Mouse (Mus musculus) ES-E14 (cell line): ENCODE measurements at regions not wholly inside any gene's neighbourhood (a gene's known extent, or its start where the extent isn't known, plus 50 kb on each side); places are given as distances from the start of the nearest gene placed in this dataset.
A peak's percentile ranks its signal among the peaks of the same experiment; 100 is the strongest.

Experiments used
- DNase-seq: peaks from one replicate; pipeline ENCODE4 v3.0.0-alpha.2; 2013; ENCODE audit warnings: low read depth, low spot score
- H3K27ac ChIP-seq: 2 replicates; pipeline ENCODE4 v1.5.1; 2012; ENCODE audit warnings: low read depth, mild to moderate bottlenecking, low read length, moderate library complexity, mixed read lengths; ENCODE audit not compliant: poor library complexity, insufficient read depth, severe bottlenecking
- H3K36me3 ChIP-seq: 2 replicates; pipeline ENCODE4 v1.6.1; 2012; ENCODE audit warnings: mild to moderate bottlenecking, low read length, moderate library complexity, mixed read lengths; ENCODE audit not compliant: control insufficient read depth, poor library complexity, insufficient read depth, severe bottlenecking
- H3K4me1 ChIP-seq, 2 experiments: fragments of 150-350 bp in 1 of 2; sonication (generic) in 1 of 2; 2 replicates each; pipeline ENCODE4 v1.6.1; 2012; ENCODE audit warnings: low read length in 2 of 2, mild to moderate bottlenecking in 1 of 2, mixed read lengths in 1 of 2; ENCODE audit not compliant: control insufficient read depth in 2 of 2, insufficient read depth in 2 of 2, poor library complexity in 1 of 2
- H3K4me3 ChIP-seq, 2 experiments: fragments of 150-350 bp in 1 of 2; sonication (generic) in 1 of 2; 2 replicates each; pipeline ENCODE4 v1.5.1; 2012; ENCODE audit warnings: low read length in 2 of 2, low read depth in 1 of 2, mild to moderate bottlenecking in 1 of 2, mixed read lengths in 1 of 2; ENCODE audit not compliant: insufficient read depth in 1 of 2, poor library complexity in 1 of 2, severe bottlenecking in 1 of 2
- H3K9ac ChIP-seq: 2 replicates; pipeline ENCODE4 v1.6.1; 2012; ENCODE audit warnings: low read depth, mild to moderate bottlenecking, low read length, mixed read lengths; ENCODE audit not compliant: poor library complexity, insufficient read depth, severe bottlenecking
- H3K9me3 ChIP-seq: fragments of 150-350 bp; sonication (generic); 2 replicates; pipeline ENCODE4 v1.6.1; 2012; ENCODE audit warnings: low read depth, mild to moderate bottlenecking, low read length; ENCODE audit not compliant: control insufficient read depth, insufficient read depth
- CHD2 ChIP-seq: IDR thresholded peaks from 2 replicates; pipeline ENCODE4 v1.6.1; 2014; ENCODE audit warnings: mild to moderate bottlenecking, low read depth, low read length, inconsistent platforms
- HCFC1 ChIP-seq: IDR thresholded peaks from 2 replicates; pipeline ENCODE4 v1.6.1; 2012; ENCODE audit warnings: low read length, inconsistent platforms, borderline replicate concordance; ENCODE audit not compliant: insufficient read depth
- MAFK ChIP-seq: IDR thresholded peaks from 2 replicates; pipeline ENCODE4 v1.6.1; 2014; ENCODE audit warnings: mild to moderate bottlenecking, low read depth, low read length, inconsistent platforms; ENCODE audit not compliant: insufficient read depth
- ZC3H11A ChIP-seq: IDR thresholded peaks from 2 replicates; pipeline ENCODE4 v1.6.1; 2012; ENCODE audit warnings: low read depth, mild to moderate bottlenecking, inconsistent platforms, low read length, borderline replicate concordance
- ZNF384 ChIP-seq: IDR thresholded peaks from 2 replicates; pipeline ENCODE4 v1.6.1; 2012; ENCODE audit warnings: low read depth, low read length, inconsistent platforms
- in situ Hi-C, 2 experiments: fragments of 600-800 bp; cut with MboI; formaldehyde crosslinking; loops; one replicate each; pipeline ENCODE4 v1.15.1; 2025; ENCODE audit warnings: low sequenced_read_pairs in 2 of 2, inconsistent platforms in 1 of 2; ENCODE audit not compliant: unreplicated experiment in 2 of 2

DNA sequence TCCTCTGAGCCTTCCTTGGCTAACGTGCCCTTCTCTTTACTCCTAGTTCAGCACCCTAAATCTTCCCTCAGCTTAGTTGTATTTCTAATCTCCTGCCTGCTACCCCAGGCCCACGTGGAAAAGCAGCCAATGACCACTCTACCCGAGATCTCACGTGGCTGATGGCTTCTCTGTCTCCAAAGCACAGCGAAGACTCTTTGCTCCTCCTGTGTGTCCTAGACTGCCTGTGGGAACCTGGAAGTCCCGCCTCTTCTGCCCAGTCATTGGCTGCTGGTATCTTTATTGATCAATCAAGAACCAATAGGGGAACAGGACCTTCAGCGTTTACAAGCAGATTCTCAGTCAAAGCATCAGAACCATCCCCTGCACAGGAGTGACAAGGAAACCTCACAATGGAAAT, 54.8 kb downstream of the Gm19935 start:
- peak overlapping the region; percentile 18 to 45 for H3K4me3 ChIP-seq
- H3K4me1 ChIP-seq = no peaks in the 10 kb centered on the region
- no peak overlapping the region for H3K27ac ChIP-seq
- no peaks in the 10 kb centered on the region for H3K36me3 ChIP-seq
- no peak for TF ChIP-seq MAFK
- TF ChIP-seq ZC3H11A = no peak
- TF ChIP-seq CHD2 = no peak
- no peak for TF ChIP-seq ZNF384
- TF ChIP-seq HCFC1 = no peak
- peak overlapping the region; percentile 39; the same call in 1 of the 2 replicates for H3K9ac ChIP-seq
- H3K9me3 ChIP-seq = no peaks in the 10 kb centered on the region
- peak; percentile 50 for DNase-seq
- in situ Hi-C loops = no loop called here

DNA sequence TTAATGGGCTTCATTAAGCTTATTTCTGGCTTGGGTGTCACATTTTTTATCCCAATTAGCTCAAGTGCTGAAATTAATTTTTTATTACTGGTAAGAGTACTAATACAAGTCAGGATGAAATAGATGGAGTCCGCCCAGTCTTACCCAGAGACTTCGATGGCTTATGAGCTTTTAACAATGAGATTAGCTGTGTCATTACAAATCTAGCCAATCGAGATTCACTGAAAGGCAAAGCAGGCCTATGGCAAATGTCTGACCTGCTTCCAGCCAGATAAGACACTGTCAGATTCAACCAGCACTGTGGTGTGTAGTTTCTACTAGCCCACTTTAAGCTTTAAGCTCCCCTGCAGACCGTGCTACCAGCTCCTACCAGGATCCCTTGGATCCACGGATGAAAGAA, 55.2 kb downstream of the Gm19935 start:
- H3K4me1 ChIP-seq = no peaks in the 10 kb centered on the region
- peak overlapping the region; percentile 39; the same call in 1 of the 2 replicates for H3K9ac ChIP-seq
- H3K9me3 ChIP-seq = no peaks in the 10 kb centered on the region
- no peaks in the 10 kb centered on the region for H3K36me3 ChIP-seq
- no peak for DNase-seq
- no peak for TF ChIP-seq MAFK
- no peak for TF ChIP-seq CHD2
- TF ChIP-seq HCFC1 = no peak
- no peak for TF ChIP-seq ZC3H11A
- no peak for TF ChIP-seq ZNF384
- no peak overlapping the region for H3K27ac ChIP-seq
- peak overlapping the region; percentile 18 to 45 for H3K4me3 ChIP-seq
- in situ Hi-C loops = no loop called here

DNA sequence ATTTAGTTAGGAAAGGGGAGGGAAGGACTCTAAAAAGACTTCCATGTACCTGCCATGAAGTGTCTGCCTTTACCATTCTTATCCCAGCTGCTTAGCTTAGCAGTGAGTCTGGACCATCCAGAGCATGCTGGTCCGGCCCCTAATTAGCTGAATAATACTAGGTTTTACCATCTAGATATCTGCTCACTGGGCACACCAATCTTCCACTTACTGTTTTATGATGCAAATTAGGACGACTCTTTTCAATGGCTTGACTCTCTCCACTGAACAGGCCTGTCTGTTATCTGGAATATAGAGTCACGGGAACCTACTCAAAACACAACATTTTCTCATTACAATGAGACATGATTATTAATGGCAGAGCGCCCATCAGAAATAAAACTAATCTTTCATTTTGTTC, 55.7 kb downstream of the Gm19935 start:
- in situ Hi-C loops = no loop called here
- no peaks in the 10 kb centered on the region for H3K36me3 ChIP-seq
- no peak for DNase-seq

DNA sequence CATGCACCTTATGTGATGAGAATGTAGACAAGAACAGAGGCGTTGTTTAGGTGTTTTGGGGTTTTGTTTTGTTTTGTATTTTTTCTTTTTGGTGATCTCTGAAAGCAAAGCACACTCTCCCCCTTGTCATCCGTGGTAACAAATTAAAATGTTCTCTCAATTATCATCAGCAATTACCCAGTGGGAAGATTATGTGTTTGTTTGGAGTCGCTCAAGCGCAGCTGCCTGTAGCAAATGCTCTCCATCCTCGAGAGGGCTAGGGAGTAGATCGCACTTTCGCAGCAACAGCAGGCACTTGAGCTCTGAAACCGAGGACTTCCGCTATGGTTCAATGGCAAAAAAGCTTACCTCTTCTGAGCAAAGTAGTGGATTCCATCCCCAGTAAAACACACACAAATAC, 57.7 kb downstream of the Gm19935 start:
- H3K36me3 ChIP-seq = no peaks in the 10 kb centered on the region
- H3K4me1 ChIP-seq = no peaks in the 10 kb centered on the region
- no peak overlapping the region for H3K27ac ChIP-seq
- in situ Hi-C loops = no loop called here
- H3K4me3 ChIP-seq = no peak overlapping the region
- no peak for DNase-seq
- H3K9me3 ChIP-seq = no peaks in the 10 kb centered on the region
- H3K9ac ChIP-seq = no peak overlapping the region
- TF ChIP-seq HCFC1 = no peak
- no peak for TF ChIP-seq ZC3H11A
- no peak for TF ChIP-seq ZNF384
- TF ChIP-seq CHD2 = no peak
- TF ChIP-seq MAFK = no peak

More for the DNA sequence above, 55.7 kb downstream of the Gm19935 start:
- Histone ChIP-seq H3K27ac (no peak overlapping the region), H3K9me3 (no peaks in the 10 kb centered on the region), H3K9ac (no peak overlapping the region), H3K4me3 (no peak overlapping the region), H3K4me1 (no peaks in the 10 kb centered on the region)
- TF ChIP-seq MAFK (no peak), CHD2 (no peak)

DNA sequence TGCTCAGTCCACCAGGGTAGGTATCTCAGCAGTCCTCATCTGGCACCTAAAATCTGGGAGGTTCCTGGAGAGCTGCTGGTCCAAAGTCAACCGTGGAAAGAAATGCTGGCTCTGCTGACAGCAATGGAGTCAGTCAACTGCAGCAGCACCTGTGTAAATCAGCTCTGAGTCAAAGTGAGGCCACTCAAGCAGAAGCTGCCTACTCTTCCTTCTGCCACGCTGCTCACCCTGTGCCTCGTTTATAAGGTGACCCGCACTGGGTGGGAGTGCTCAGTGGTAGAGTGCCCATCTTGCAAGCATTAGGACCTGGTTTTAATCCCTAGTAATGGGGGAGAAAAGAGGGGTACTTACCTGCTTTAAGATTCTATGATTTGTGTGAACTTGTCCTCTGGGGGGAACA, 62.2 kb downstream of the Gm19935 start:
- H3K9ac ChIP-seq = no peak overlapping the region
- TF ChIP-seq MAFK (no peak), CHD2 (no peak), ZNF384 (no peak), ZC3H11A (no peak), HCFC1 (no peak)
- H3K9me3 ChIP-seq = no peaks in the 10 kb centered on the region
- H3K4me3 ChIP-seq = no peak overlapping the region
- in situ Hi-C loops = no loop called here
- no peaks in the 10 kb centered on the region for H3K36me3 ChIP-seq
- H3K27ac ChIP-seq = no peak overlapping the region
- DNase-seq = no peak
- no peaks in the 10 kb centered on the region for H3K4me1 ChIP-seq
